Mouse (Mus musculus): ENCODE data around the gene Olfr1145.
A peak's percentile ranks its signal among the peaks of the same experiment; 100 is the strongest.

Olfr1145 gene

GRCm38 (mm10) chr2:87809522-87809921 is at the start of gene Olfr1145:
TSS of gene Olfr1145 (plus strand) at chr2:87809822.
- DNase-seq (ENCODE audit: low read depth, low spot score) = no peak

DNA sequence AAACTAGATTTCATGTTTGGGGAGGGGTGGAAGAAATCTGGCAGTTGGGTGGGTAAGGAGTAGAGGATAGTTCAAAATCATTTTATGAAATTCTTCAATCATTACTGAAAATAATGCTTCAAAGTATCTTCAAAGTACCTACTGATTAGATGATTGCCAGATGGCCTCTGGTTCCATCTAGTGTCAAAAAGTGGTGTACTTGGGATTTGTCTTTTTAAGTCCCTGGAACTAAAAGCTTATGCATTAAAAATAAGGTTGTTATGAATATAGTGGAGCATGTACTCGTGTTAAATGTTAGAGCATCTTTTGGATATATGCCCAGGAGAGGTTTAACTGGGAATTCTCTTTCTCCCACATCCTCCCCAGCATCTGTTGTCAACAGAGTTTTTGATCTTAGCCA is 33.5 kb upstream of the Olfr1145 start:
- DNase-seq (ENCODE audit: low read depth, low spot score) = peak; percentile 43

- DNase-seq (ENCODE audit: low read depth, low spot score) = no peak
Measured at GRCm38 (mm10) chr2:87779183-87779582, 30.4 kb upstream of the Olfr1145 start, which contains the start of gene Olfr152. TSS of gene Olfr152 (plus strand) at chr2:87779483.

- no peak for DNase-seq (ENCODE audit: low read depth, low spot score)
Measured at GRCm38 (mm10) chr2:87800292-87800691, 9.3 kb upstream of the Olfr1145 start, which contains the start of gene Olfr1143. TSS of gene Olfr1143 (plus strand) at chr2:87800592.

DNA sequence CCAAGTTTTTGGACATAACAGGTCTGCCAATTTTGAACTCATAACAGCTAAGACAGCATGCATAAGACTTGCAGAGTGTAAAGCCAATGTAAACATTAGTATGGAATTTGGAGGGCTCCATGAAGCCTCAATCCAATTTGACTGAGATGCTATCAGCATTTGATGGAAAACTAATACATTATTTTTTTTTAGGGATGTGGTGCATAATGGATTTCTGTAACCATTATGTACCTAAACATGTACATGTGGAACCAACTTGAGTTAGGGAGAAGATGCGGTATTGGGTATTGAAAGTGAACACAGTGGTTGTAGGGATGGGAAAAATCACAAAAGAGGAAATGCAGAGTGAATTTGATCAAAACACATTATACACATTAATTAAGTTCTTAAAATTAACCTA is 20.6 kb downstream of the Olfr1145 start, which contains the start of gene Olfr1148:
Gene Olfr1148 (plus strand): TSS at position 301 of the 400 bp plus-strand sequence.
- DNase-seq (ENCODE audit: low read depth, low spot score) = no peak

DNA sequence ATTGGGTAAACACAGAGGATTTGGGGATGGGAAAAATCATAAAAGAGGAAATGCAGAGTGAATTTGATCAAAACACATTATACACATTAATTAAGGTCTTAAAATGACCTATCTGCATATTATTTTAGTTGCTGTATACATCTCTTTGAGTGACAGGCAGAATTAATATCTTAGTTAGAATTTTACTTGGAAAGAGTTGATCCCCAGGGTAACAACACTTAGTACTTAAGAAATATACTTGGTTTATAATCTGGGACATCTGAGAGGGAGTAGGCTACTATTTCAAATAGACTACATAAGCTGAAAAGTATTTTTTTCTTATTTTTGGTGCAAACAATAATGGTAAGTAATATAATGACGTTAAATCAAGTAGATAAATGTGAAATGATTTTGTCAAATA is 34.1 kb downstream of the Olfr1145 start, which contains the start of gene Olfr1150-ps1:
Gene Olfr1150-ps1 (plus strand): TSS at position 301 of the 400 bp plus-strand sequence.
- DNase-seq (ENCODE audit: low read depth, low spot score) = no peak

DNA sequence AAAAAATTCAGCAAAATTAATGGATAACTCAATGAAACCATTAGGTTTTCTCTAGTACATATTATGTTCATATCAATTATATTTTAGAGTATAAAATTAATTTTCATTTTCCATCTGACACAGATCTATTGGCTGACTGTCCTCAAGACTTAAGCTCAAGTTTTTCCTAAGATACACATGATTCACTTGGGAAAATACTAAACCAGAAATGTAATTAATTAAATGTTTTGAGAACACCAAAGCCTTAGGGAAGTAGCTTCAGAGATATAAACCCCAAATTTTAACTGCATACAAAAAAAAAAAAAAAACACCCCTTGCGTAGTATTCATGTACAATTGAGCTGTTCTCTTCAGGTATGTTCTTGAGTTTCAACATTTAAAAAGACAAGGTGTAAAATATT is 45.9 kb downstream of the Olfr1145 start, which contains the start of gene Olfr1151:
Gene Olfr1151 (plus strand): TSS at position 301 of the 400 bp plus-strand sequence.
- no peak for DNase-seq (ENCODE audit: low read depth, low spot score)
